Mouse (Mus musculus): Measurements from ENCODE around the gene Padi6.

Padi6 gene

DNA sequence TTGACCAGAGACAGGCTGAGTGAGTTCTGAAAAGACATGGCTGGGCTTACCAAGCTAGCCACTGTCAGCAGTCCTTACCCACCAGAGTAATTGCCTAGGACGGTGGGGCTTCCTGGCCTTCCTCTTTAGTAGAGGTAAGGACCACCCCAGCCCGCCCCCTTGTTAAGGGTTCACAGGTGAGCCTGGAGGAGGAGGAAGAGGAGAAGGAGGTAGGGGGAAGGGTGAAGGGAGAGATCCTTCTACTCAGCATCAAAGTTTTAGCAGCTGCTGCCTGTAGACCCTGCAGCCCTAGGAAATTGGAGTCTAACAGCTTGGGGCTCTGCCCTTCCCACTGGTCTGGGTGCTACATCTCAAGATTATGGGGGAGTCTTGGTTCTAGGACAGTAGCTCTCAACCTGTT lies at the start of gene Padi6:
Padi6 (minus strand) TSS at position 101 of the 400 bp plus-strand sequence.
- DNase-seq (ENCODE audit: low spot score), result no peak

DNA sequence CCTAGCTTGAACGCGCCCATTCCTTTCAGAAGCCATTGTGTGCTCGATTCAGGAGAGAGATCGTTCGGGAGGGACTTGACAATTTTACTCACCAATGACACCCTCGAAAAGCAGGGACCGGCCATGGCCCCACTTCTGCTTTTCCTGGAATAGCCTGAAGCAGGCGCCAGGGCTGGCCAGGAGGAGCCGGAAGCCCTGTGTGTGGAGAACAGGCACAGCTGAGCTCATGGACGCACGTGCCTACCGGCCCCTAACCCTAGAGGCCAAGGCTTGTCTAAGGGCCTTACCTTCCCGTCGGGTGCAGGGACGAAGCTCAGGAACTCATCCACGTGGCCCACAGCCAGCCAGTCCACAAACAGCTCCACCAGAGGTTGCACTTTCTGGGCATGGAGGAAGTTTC lies 48.6 kb upstream of the Padi6 start:
- DNase-seq (ENCODE audit: low spot score), result no peak

DNA sequence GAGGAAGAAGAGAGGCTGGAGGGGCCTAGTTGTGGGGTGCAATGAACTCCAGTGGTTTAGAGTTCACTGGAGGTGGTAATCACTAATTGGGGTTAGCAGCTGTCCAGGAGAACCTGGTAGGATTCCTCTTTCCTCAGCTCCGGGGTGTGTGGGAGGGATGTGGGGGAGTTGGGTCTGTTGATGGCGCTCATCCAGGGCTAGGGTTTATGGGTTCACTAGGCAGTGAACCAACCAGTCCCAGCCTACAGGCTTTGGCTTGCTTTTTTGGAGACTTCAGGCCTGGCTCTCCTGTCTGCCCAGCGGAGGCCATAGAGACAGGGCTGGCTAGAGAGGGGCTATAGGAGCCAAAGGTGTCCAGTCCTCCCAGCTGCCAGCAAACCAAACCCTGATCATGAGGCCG lies 47.5 kb upstream of the Padi6 start:
- DNase-seq (ENCODE audit: low spot score), result no peak

DNA sequence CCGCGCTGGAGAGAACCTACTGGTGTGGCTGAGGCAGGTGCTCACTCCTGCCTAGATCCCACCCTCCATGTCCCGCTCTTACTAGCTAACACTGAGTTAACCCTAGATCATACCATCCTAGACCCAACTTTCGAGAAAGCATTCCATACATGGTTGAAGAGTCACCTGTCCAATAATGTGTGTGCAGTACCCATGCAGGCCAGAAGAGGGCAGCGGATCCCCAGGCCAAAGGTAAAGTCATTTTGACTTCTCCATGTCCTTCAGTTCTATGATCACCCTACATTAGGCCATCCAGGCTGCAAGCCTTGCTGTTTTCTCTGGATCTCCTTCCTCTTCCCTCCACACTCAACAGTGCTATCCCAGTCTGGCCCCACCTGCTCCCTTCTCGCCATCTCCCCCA lies 46.5 kb upstream of the Padi6 start:
- peak; percentile 14 for DNase-seq (ENCODE audit: low spot score)

DNA sequence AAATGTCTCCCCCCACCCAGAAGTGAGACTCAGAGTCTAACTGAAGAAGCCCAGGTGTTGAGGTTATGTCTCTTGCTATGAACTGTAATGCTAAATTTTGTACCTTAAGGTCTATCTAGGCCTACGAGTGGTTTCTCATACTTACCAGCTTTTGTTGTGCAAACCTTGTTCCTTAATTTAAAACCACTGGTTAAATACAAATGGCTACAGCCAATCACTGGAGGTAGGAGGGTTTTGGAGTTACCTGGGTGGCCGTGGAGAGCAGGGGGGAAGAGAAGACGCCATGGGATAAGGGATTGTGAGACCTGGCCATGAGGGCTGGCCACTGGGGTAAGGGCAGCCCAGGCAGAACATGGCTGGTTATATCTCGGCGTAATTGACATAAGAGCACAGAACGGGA lies 45.8 kb upstream of the Padi6 start:
- no peak for DNase-seq (ENCODE audit: low spot score)

DNA sequence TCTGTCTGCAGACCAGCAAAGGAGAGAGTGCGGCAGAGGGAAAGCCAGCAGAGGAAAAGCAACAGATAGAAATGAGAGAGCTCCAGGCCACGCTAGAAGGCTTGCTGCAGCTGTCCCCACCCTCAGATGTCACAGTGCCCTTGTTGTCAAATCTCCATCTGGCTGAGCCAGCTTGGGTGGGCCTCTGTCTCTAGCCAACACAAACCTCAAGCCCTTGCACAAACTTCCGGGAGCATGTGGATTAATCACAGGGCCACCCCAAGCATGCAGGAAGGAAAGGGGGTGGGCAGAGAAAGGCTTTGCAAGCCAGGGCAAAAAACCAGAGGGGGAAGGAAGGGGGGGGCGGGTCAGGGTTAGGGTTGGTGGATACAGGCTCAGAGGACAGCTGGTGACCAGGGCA lies 45.0 kb upstream of the Padi6 start:
- no peak for DNase-seq (ENCODE audit: low spot score)

GRCm38 (mm10) chr4:140785217-140785616 lies 42.8 kb upstream of the Padi6 start:
- DNase-seq (ENCODE audit: low spot score), result no peak

DNA sequence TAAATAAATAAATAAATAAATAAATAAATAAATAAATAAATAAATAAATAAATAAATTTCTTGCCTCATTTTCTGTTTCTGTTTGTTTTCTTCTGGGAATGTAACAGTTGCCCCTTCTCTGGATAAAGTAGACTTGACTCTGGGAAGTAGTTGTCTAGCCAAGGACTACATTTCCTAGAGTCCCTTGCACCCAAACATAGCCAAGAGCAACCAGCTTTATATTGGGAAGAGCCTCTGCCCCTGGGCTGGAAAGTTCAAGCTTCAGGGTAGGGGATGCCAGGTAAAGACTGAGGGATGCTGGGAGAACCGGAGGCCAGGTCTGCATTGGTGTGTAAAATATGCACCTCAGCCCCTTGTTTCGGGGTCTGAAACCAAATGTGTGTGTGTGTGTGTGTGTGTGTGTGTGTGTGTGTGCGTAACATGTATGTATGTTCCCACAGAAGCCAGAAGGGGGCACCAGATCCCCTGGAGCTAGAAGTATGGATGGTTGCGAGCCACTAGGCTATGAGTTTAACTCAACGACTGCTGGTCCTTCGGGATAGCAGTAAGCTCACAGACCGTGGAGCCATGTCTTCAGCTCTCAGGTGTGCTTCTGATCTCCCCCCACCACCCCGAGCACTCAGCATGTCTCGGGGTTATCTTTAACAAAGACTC lies 42.0 kb upstream of the Padi6 start:
- no peak for DNase-seq (ENCODE audit: low spot score)

GRCm38 (mm10) chr4:140782821-140783220 lies 40.4 kb upstream of the Padi6 start:
- no peak for DNase-seq (ENCODE audit: low spot score)

DNA sequence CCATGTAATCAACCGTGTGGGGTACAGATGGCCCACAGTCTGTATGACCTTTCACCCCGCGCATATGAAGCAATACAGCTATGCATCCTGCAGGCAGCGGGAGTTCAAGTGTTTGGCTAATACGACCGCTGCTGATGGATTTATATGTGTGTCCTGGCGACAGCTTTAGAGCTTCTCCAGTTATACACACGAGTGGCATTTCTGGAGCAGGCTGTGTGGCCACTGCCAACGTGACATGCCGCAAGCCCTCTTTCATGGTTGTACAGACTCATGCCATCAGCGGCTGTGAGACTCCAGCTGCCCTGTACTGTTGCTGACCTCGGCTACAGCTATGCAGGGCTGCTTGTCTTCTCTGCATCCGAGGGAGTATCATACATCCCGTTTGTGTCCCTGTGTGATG lies 38.1 kb upstream of the Padi6 start:
- DNase-seq (ENCODE audit: low spot score), result no peak

- no peak for DNase-seq (ENCODE audit: low spot score)
Observed at GRCm38 (mm10) chr4:140779803-140780397, 37.5 kb upstream of the Padi6 start.

DNA sequence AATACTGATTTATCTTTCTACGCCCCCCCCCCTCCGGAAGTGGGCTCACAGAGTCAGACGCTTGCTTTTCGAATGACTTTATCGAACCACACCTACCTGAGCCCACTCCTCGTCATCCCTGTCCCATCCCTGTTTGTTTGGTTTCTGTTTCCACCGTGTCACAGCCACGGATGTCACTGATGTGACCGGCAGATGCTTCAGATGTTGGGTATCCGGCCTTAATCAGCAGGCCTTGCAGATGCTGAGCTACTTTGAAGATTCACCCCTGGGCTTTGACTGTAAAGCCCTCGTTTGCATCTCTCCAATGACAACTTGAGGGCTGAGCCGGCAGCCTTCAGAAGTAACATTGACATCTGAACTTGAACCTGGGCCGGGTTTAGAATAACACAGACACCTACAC lies 34.2 kb upstream of the Padi6 start:
- no peak for DNase-seq (ENCODE audit: low spot score)

GRCm38 (mm10) chr4:140775876-140776275 lies 33.4 kb upstream of the Padi6 start:
- no peak for DNase-seq (ENCODE audit: low spot score)

DNA sequence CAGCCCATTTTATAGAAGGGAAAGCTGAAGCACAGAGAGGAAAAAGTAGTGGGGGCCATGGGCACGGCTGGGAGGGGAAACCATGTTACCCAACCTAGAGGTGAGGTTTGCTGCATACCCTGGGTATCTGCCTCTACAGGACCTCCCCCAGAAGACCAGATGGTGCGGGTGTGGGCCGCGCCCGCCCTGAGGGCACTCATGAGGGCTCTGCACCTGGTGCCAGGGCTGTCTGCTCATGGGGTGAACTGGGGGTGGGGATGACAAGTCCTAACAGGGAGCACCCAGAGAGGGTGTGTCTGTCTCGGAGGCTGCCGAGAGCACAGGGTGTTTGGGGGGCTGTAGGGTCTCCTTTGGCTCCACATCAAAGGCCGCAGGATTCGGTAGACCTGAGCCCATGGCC lies 32.5 kb upstream of the Padi6 start:
- no peak for DNase-seq (ENCODE audit: low spot score)

GRCm38 (mm10) chr4:140774025-140774800 lies 31.8 kb upstream of the Padi6 start, which contains the start of gene Padi4:
Gene Padi4 (minus strand): TSS chr4:140774236.
- DNase-seq (ENCODE audit: low spot score), result no peak

GRCm38 (mm10) chr4:140771091-140771490 lies 28.6 kb upstream of the Padi6 start:
- no peak for DNase-seq (ENCODE audit: low spot score)

DNA sequence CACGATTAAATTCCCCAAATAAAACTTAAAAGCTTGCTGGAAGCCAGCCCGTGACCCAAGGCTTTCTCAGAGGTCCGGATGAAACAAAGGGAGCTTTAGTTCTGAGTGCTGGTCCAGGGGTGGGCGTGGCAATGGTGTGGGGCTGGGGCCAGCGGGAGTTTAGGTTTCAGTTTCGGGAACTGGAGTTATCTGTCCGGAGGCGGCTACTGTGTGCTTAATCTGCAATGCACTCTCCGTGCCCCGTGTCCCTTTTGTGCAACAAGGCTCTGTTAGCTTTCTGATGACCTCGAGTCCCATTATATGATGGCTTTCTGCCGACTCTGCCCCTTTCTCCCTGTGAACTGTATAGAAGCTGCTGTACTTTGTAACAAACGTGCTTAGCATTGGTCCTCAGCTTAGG lies 28.0 kb upstream of the Padi6 start:
- DNase-seq (ENCODE audit: low spot score), result peak; percentile 5

DNA sequence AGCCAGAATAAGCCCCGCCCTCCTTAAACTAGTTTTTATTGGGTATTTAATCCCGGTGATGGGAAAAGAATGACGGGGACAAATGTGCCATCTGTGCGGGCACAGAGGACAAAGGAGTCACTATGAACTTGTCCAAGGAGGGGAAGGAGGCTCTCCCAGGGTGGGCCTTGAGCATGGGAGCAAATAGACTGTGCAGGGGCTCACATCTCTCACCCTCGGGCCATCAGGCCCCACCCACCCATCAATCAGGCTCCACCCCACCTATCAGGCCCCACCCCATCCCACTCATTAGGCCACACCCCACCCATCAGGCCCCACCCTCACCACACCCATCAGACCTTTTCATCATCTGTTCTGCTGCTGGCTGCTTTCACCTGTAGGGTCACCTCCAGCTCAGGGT lies 26.5 kb upstream of the Padi6 start:
- DNase-seq (ENCODE audit: low spot score), result no peak

DNA sequence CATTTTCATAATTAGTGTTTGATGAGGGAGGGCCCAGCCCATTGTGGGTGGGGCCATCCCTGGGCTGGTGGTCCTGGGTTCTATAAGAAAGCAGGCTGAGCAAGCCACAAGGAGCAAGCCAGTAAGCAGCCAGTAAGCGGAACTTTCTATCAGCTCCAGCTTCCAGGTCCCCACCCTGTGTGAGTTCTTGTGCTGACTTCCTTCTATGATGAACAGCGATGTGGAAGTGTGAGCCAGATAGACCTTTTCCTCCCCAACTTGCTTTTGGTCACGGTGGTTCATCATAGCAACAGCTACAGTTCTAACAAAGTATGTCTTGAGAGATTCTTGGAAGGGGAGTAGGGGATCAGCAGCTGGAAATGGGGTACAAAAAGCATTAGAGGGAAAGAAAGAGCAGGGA lies 23.5 kb upstream of the Padi6 start:
- DNase-seq (ENCODE audit: low spot score), result no peak

DNA sequence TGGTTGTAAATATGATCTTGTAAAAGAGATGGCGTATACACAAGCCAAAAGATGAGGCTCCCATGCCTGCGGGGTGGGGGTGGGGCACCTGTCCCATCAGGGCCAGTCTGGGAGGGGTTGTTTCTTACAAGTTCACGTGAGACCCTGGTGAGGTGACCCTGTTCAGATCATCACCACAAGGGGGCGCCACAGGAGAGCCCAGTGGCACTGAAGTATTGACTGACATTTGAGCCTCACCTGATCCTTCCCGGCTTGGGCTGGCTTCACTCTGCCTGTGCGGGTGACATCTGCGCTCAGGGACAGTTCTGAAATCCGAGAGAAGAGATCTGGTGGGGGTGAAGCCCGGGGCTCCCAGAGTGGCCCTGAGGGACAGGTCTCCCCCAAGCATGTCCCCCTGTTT lies 20.7 kb upstream of the Padi6 start:
- DNase-seq (ENCODE audit: low spot score), result peak; percentile 20

DNA sequence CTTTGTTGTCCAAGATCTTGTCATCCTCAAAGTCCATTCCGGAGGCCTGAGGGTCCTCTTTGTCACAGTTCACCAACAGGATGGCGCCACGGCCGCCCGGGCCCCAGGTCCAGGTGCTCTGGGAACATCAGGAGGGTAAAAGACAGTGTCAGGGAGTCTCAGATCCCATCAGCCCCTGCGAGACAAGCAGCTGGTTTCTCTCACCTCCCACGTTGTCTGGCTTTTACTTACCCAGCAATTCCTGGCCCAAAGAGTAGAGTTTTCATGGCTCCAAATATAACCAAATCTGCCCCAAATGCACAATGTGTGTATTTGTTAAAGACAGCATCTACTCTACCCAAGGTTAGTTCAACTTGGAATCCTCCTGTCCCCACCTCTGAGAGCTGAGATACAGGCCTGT lies 19.2 kb upstream of the Padi6 start:
- DNase-seq (ENCODE audit: low spot score), result no peak

DNA sequence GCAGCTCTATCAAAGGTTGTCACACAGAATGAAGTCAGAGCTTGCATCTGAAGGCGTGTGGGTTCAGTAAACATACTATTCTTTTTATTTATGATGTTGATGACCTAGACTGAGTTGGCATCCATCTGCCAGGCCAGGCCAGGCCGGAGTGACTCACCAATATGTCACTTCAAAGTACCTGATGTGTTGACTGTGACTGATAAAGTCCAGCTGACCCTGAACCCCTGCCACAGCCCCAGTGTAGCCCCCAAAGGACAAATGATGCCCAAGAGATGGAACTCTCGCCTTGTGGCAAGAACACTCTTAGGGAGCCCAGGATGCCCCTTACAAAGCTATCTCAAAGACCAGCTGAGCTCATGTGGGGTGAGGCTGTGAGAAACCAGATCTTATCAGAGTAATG lies 13.4 kb upstream of the Padi6 start:
- DNase-seq (ENCODE audit: low spot score), result no peak

DNA sequence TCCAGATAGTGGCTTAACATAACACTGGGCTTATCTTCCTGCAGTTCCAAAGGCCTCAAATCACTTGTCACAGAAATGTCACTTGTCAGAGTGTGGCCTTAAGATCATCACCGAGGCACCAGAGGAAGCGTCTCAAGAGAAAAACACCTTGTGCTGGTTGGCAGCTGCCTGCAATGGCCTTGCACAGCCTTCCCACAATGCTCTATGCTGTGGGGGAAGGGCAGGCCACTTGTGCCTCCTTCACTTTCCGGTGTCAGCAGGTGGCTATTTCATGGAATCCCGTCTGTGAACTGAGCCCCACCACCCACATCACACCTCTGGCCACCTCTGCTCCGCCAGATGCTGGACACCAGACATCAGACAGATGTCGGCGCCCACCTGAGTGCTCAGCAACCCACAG lies 10.9 kb upstream of the Padi6 start:
- no peak for DNase-seq (ENCODE audit: low spot score)
